Mouse (Mus musculus) stomach, postnatal 0 days (tissue): ENCODE data around the gene Ift20. TPM values are rescaled to one million over a fixed set of nuclear protein-coding genes. Genes with fewer than 3 reads are reported as not detected.
"Not testable (repeated sequence)": the region's sequence is repeated elsewhere in the genome, so short reads cannot be mapped to it uniquely, and the experiment has no call there.

Experiments used
- ATAC-seq: fragments of 200-750 bp; cut with Nextera tagmentation; 2 replicates; pipeline ENCODE4 v1.8.0; 2017; ENCODE audit not compliant: low FRiP score, low TSS enrichment
- DNase-seq: peaks from one replicate; pipeline ENCODE4 v3.0.0-alpha.2; 2016; ENCODE audit warnings: low spot score
- H3K27ac ChIP-seq: fragments of 300-500 bp; sonication (generic); replicated peaks from 2 replicates; pipeline ENCODE4 v1.5.1; 2014; ENCODE audit warnings: mild to moderate bottlenecking, control low read depth
- H3K27me3 ChIP-seq: fragments of 300-500 bp; sonication (generic); 2 replicates; pipeline ENCODE4 v1.6.1; 2014; ENCODE audit warnings: low read length; ENCODE audit not compliant: control insufficient read depth, insufficient read depth
- H3K36me3 ChIP-seq: fragments of 300-500 bp; sonication (generic); 2 replicates; pipeline ENCODE4 v1.6.1; 2014; ENCODE audit warnings: low read length, mixed read lengths; ENCODE audit not compliant: control insufficient read depth, insufficient read depth
- H3K4me1 ChIP-seq: fragments of 300-500 bp; sonication (generic); replicated peaks from 2 replicates; pipeline ENCODE4 v1.6.1; 2014; ENCODE audit warnings: antibody characterized with exemption; ENCODE audit not compliant: control insufficient read depth, insufficient read depth
- H3K4me2 ChIP-seq: fragments of 300-500 bp; sonication (generic); replicated peaks from 2 replicates; pipeline ENCODE4 v1.6.1; 2014; ENCODE audit warnings: low read depth, mild to moderate bottlenecking, control low read depth, moderate library complexity
- H3K4me3 ChIP-seq: fragments of 300-500 bp; sonication (generic); 2 replicates; pipeline ENCODE4 v1.5.1; 2014; ENCODE audit warnings: low read depth, low read length, control low read depth
- H3K9ac ChIP-seq: fragments of 300-500 bp; sonication (generic); 2 replicates; pipeline ENCODE4 v1.6.1; 2014; ENCODE audit warnings: mild to moderate bottlenecking, low read length, control low read depth, mixed read lengths
- H3K9me3 ChIP-seq: fragments of 300-500 bp; sonication (generic); 2 replicates; pipeline ENCODE4 v1.6.1; 2016; ENCODE audit warnings: low read length; ENCODE audit not compliant: control insufficient read depth
- CTCF ChIP-seq: IDR thresholded peaks from 2 replicates; pipeline ENCODE4 v1.5.1; 2016; ENCODE audit warnings: antibody characterized with exemption, low read depth, mild to moderate bottlenecking, moderate library complexity
- EP300 ChIP-seq: optimal IDR thresholded peaks from 2 replicates; pipeline ENCODE3; 2016; ENCODE audit warnings: antibody characterized with exemption
- WGBS: fragments of 180-500 bp; shearing (Covaris S2); extraction: QIAGEN DNeasy Blood & Tissue Kit; methylation state at CpG from one replicate; pipeline ENCODE4 v1.1.7; 2014; 5-methylcytosine and 5-hydroxymethylcytosine counted together
- polyA plus RNA-seq: library from polyadenylated mRNA; unstranded; fragments of >200 nt; fragmentation: Nextera tagmentation; extraction: Ambion mirVana; gene quantifications from 2 replicates; pipeline ENCODE4 v1.2.1, GENCODE M21; 2015

Ift20 gene
- polyA plus RNA-seq, 1 experiment from 2014 or later, result 168 TPM

- H3K4me3 ChIP-seq, result no peak overlapping the region
- H3K9ac ChIP-seq, result no peak overlapping the region
- H3K27me3 ChIP-seq, result no peaks in the 10 kb centered on the region
- no peaks in the 10 kb centered on the region for H3K4me1 ChIP-seq
- no peak overlapping the region for H3K27ac ChIP-seq
- no peak overlapping the region for H3K4me2 ChIP-seq
- DNase-seq, result no peak
- peaks cover 3% of the 10 kb centered on the region; the same call in 1 of the 2 replicates for H3K36me3 ChIP-seq
- 81% methylated on average over 6 of the region's 6 CpGs for WGBS
- no peaks in the 10 kb centered on the region for H3K9me3 ChIP-seq
- ATAC-seq, result no peak
- TF ChIP-seq EP300, result no peak
- no peak for TF ChIP-seq CTCF
These were observed 35.7 kb downstream of the Ift20 start for GRCm38 (mm10) chr11:78571854-78572253.

GRCm38 (mm10) chr11:78574031-78574430 is 37.9 kb downstream of the Ift20 start:
- not testable (repeated sequence) for H3K4me2 ChIP-seq, H3K4me1 ChIP-seq, H3K4me3 ChIP-seq, H3K9ac ChIP-seq, H3K9me3 ChIP-seq, H3K27ac ChIP-seq, DNase-seq, H3K36me3 ChIP-seq, H3K27me3 ChIP-seq, ATAC-seq
- 99% methylated on average over 3 of the region's 4 CpGs for WGBS

DNA sequence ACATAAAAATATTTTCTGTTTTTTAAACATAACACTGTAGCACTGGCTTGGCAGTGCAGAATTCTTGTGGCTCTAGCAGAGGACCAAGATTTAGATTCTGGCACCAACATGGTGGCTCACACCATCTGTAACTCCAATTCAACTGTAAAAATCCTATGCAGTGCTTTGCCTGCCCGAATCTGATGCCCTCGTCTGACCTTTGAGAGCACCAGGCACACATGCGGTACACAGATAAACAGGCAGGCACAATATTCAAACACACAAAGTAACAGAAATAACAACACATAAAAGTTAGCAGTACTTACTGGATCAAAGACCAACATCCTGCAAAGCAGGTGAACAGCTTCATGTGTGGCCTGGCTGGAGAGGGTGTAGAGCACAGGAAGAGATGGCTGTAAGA is 38.4 kb downstream of the Ift20 start:
- no peak for ATAC-seq
- 76% methylated on average over 3 of the region's 3 CpGs for WGBS

GRCm38 (mm10) chr11:78574975-78575374 is 38.8 kb downstream of the Ift20 start:
- Histone ChIP-seq H3K36me3 (peaks cover 3% of the 10 kb centered on the region; the same call in 1 of the 2 replicates), H3K9me3 (no peaks in the 10 kb centered on the region), H3K4me2 (no peak overlapping the region), H3K4me1 (no peaks in the 10 kb centered on the region), H3K27ac (no peak overlapping the region), H3K4me3 (no peak overlapping the region), H3K27me3 (no peaks in the 10 kb centered on the region), H3K9ac (no peak overlapping the region)
- 41% methylated on average over 2 of the region's 2 CpGs for WGBS
- ATAC-seq (no peak), DNase-seq (no peak)
- TF ChIP-seq CTCF, result no peak
- TF ChIP-seq EP300, result no peak

More for the DNA sequence above, 38.4 kb downstream of the Ift20 start:
- H3K4me1 ChIP-seq, result no peaks in the 10 kb centered on the region
- no peak overlapping the region for H3K27ac ChIP-seq
- no peak for DNase-seq
- no peaks in the 10 kb centered on the region for H3K27me3 ChIP-seq
- no peak for TF ChIP-seq EP300
- no peak for TF ChIP-seq CTCF
- H3K9me3 ChIP-seq, result no peaks in the 10 kb centered on the region
- no peak overlapping the region for H3K9ac ChIP-seq
- peaks cover 3% of the 10 kb centered on the region; the same call in 1 of the 2 replicates for H3K36me3 ChIP-seq
- no peak overlapping the region for H3K4me2 ChIP-seq
- H3K4me3 ChIP-seq, result no peak overlapping the region

- WGBS, result 87% methylated on average over 6 of the region's 6 CpGs
- no peak overlapping the region for H3K27ac ChIP-seq
- no peaks in the 10 kb centered on the region for H3K4me1 ChIP-seq
- DNase-seq (no peak), ATAC-seq (no peak)
- H3K9ac ChIP-seq, result no peak overlapping the region
- no peak overlapping the region for H3K4me2 ChIP-seq
- no peaks in the 10 kb centered on the region for H3K9me3 ChIP-seq
- H3K36me3 ChIP-seq, result peaks cover 4% of the 10 kb centered on the region; the same call in 1 of the 2 replicates
- H3K4me3 ChIP-seq, result no peak overlapping the region
- H3K27me3 ChIP-seq, result no peaks in the 10 kb centered on the region
- TF ChIP-seq EP300 (no peak), CTCF (no peak)
These were observed 46.7 kb downstream of the Ift20 start for GRCm38 (mm10) chr11:78582848-78583247.

- no peak overlapping the region for H3K9ac ChIP-seq
- H3K4me3 ChIP-seq, result no peak overlapping the region
- H3K4me2 ChIP-seq, result no peak overlapping the region
- no peaks in the 10 kb centered on the region for H3K9me3 ChIP-seq
- no peaks in the 10 kb centered on the region for H3K4me1 ChIP-seq
- H3K27ac ChIP-seq, result no peak overlapping the region
- ATAC-seq (no peak), DNase-seq (no peak)
- TF ChIP-seq CTCF (peak; percentile 50), EP300 (no peak)
- peaks cover 4% of the 10 kb centered on the region; the same call in 1 of the 2 replicates for H3K36me3 ChIP-seq
- no peaks in the 10 kb centered on the region for H3K27me3 ChIP-seq
These were observed 49.9 kb downstream of the Ift20 start for GRCm38 (mm10) chr11:78586099-78586498.
